Mouse (Mus musculus): ENCODE results near the gene Kifap3. TPM values are rescaled to one million over a fixed set of nuclear protein-coding genes. Genes with fewer than 3 reads are reported as not detected.
"Not testable (repeated sequence)": the region's sequence is repeated elsewhere in the genome, so short reads cannot be mapped to it uniquely, and the experiment has no call there.

The Kifap3 gene
- 63.0 and 96.7 TPM in 2 replicates for polyA plus RNA-seq (2012; rRNA removed)

DNA sequence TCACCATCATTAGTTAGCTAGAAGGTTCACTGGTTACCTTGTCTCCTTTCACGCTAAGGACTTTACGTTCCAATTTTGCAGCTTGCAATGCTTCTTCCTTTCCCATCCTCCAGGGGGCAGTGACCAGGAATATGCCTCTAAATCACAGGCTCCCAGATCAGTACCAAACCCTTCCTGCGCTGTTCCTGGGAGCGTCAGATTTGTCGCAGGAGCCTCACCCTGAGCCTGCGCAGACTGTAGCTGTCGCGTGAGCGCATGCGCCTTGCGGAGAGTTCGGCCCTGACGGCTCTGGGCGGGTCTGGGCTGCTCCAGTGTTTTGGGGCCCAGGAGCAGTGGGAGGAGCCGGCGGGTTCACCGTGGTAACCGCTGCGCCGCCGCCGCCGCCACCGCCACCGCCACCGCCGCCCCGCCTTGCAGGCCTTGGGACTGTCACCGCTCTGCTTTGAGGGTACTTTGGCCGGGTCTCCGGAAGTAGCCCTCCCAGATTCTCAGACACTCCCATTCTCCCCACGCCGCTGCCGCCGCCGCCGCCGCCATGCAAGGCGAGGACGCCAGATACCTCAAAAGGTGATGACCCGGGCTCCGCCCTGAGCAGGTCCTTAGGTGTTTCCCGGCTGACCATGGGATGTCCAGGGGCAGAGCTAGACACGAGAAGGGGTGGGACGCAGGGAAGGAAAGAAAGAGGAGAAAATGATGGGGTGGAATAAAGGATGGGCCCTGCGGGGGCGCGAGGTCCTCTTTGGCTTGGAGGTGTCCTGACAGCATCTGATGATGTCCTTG, at the start of gene Kifap3:
Gene Kifap3, plus strand, starts transcription at position 248 of the 780 bp plus-strand sequence.
- DNase-seq (ENCODE audit: low read depth), result peak; percentile 100
- TF ChIP-seq CTCF (IDR thresholded peaks at IDR 0.05; ENCODE audit: borderline replicate concordance, extremely low read depth, insufficient read depth, insufficient read length), result peak; percentile 83
- TF ChIP-seq POLR2A (IDR thresholded peaks at IDR 0.05; ENCODE audit: borderline replicate concordance, extremely low read depth, insufficient read depth, insufficient read length, poor library complexity, severe bottlenecking), result 0 out of 2 replicates have a peak, but pooled peaks have one; percentile 34

DNA sequence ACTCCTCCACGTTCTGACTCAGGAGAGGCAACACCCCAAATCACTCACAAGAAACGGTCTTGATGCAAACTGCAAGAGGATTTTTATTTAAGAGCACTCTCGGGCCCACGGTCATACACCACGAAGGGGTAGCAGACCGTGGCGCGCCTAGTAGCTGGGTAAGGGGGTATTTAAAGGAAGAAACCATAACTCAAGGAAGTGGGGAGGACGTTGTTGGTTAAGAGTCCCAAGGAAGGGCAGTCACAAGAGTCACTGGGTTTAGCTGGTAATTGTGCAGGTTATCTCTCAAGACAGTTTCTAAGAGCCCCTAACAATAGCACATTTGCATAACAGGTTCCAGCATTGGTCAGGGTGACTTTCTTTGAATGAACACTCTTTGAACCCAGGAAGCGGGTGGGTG, 48.2 kb upstream of the Kifap3 start:
- DNase-seq (ENCODE audit: low read depth), result not testable (repeated sequence)

DNA sequence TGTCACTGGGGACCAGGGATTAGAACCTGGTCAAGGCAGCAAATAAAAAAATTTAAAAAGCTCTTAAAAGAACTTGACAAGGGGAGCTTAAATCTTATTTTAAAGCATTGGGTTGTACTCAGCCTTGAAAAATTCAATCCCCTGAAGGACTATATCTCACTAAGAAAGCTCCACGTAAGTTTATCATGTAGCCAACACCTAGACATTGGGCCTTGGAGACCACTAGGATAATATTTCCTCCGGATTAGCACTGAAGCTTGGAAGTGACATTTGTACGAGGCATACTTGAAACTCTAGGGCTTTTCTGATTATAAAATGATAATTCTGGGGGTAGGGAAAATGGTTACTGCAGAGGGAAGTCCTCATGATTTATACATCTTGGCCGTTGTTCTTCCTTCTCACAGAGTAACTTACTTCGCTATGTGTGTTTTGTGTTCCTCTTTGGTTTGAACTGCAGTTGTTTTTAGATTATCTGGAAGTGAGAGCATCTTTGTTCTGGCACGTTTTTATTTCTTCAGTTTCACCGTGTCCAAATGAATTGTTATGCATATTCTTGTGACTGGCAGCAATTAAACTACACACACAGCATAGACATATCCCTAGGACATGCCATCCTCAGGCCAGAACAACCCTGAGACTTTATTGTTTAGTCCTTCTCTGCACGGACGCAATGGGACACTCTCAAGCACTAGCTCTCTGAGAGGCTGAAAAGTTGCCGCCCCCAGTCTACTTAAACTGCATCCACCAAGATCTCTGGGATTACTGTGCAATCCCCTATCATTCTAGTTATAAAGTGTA, 42.7 kb upstream of the Kifap3 start:
- TF ChIP-seq CTCF (IDR thresholded peaks at IDR 0.05; ENCODE audit: borderline replicate concordance, extremely low read depth, insufficient read depth, insufficient read length), result no peak
- no peak for TF ChIP-seq POLR2A (IDR thresholded peaks at IDR 0.05; ENCODE audit: borderline replicate concordance, extremely low read depth, insufficient read depth, insufficient read length, poor library complexity, severe bottlenecking)
- DNase-seq (ENCODE audit: low read depth), result no peak

- DNase-seq (ENCODE audit: low read depth), result no peak
- no peak for TF ChIP-seq POLR2A (IDR thresholded peaks at IDR 0.05; ENCODE audit: borderline replicate concordance, extremely low read depth, insufficient read depth, insufficient read length, poor library complexity, severe bottlenecking)
- TF ChIP-seq CTCF (IDR thresholded peaks at IDR 0.05; ENCODE audit: borderline replicate concordance, extremely low read depth, insufficient read depth, insufficient read length), result no peak
These were observed 42.2 kb upstream of the Kifap3 start for GRCm38 (mm10) chr1:163737239-163737533.

- DNase-seq (ENCODE audit: low read depth), result peak; percentile 64
- TF ChIP-seq CTCF (IDR thresholded peaks at IDR 0.05; ENCODE audit: borderline replicate concordance, extremely low read depth, insufficient read depth, insufficient read length) (no peak), POLR2A (IDR thresholded peaks at IDR 0.05; ENCODE audit: borderline replicate concordance, extremely low read depth, insufficient read depth, insufficient read length, poor library complexity, severe bottlenecking) (no peak)
These were observed 27.9 kb upstream of the Kifap3 start for GRCm38 (mm10) chr1:163751360-163751992.

DNA sequence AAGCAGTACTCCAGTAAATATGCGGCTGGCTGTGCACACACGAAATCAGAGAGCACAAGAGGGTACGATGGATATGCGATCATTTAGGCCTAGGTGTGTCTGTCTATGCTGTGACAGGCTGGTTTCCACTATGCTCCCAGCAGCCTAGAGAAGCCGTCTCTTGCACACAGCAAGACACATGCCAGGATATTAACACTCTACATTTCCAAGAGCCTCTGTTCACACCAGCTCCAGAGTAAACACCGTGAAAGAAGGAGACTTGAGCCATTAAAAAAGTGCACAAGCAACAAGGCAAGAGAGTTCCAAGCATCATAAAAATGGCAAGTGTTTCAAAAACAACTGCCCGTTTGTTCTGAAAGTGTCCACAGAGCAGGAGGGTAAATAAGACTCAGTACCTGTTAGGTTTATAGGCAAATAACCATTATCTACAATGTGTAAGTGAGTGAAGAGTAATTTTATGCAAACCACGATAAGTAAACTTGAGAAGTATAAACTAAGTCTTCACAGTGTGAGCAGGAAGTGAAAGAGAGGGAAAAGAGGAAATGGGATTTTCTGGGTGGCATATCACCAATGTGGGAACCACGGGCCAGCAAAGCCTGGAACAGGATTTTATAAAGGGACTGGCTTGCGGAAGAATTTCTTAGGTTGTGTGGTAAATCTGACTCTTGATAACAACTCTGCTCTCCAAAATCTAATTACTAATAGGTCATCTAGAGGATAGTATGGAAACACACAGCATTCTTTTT, 21.7 kb upstream of the Kifap3 start:
- TF ChIP-seq POLR2A (IDR thresholded peaks at IDR 0.05; ENCODE audit: borderline replicate concordance, extremely low read depth, insufficient read depth, insufficient read length, poor library complexity, severe bottlenecking) (no peak), CTCF (IDR thresholded peaks at IDR 0.05; ENCODE audit: borderline replicate concordance, extremely low read depth, insufficient read depth, insufficient read length) (no peak)
- no peak for DNase-seq (ENCODE audit: low read depth)

DNA sequence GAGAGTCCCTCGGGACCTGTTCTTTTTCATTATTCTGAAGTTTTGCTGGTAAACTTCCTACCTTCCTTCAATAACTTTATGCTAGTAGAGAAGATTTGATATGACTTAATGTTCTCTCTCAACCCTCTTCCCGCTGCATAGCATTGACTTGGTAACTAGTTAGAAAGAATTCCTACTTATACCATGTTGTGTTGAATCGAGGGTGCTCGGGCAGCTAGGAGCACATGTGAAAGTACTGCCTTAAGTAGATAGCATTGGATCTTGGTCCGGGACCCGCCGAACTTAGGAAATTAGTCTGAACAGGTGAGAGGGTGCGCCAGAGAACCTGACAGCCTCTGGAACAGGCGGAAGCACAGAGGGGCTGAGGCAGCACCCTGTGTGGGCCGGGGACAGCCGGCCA, 4.2 kb downstream of the Kifap3 start:
- DNase-seq (ENCODE audit: low read depth), result not testable (repeated sequence)

DNA sequence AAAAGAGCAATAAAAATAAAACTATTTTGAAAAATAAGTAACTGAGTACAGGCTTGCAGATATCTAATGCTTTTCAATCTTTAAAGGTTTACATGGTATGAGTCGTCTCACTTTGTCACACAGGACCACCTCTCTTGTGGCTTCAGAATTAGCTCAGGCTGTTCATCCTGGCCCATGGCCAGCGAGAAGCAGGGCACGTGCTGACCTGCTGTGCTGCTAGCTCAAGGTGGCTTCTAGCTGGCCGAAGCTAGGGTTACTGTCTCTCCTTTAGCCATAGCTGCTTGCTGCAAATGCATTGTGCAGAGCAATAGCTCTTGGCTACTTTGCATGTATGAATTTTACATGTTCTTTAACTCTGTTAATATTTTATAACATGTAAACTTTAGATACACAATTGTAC, 42.0 kb downstream of the Kifap3 start:
- DNase-seq (ENCODE audit: low read depth), result no peak
- TF ChIP-seq POLR2A (IDR thresholded peaks at IDR 0.05; ENCODE audit: borderline replicate concordance, extremely low read depth, insufficient read depth, insufficient read length, poor library complexity, severe bottlenecking), result no peak
- no peak for TF ChIP-seq CTCF (IDR thresholded peaks at IDR 0.05; ENCODE audit: borderline replicate concordance, extremely low read depth, insufficient read depth, insufficient read length)

GRCm38 (mm10) chr1:163829482-163829881, 50.1 kb downstream of the Kifap3 start:
- DNase-seq (ENCODE audit: low read depth), result no peak
- no peak for TF ChIP-seq CTCF (IDR thresholded peaks at IDR 0.05; ENCODE audit: borderline replicate concordance, extremely low read depth, insufficient read depth, insufficient read length)
- no peak for TF ChIP-seq POLR2A (IDR thresholded peaks at IDR 0.05; ENCODE audit: borderline replicate concordance, extremely low read depth, insufficient read depth, insufficient read length, poor library complexity, severe bottlenecking)

GRCm38 (mm10) chr1:163834066-163834465, 54.7 kb downstream of the Kifap3 start:
- no peak for TF ChIP-seq POLR2A (IDR thresholded peaks at IDR 0.05; ENCODE audit: borderline replicate concordance, extremely low read depth, insufficient read depth, insufficient read length, poor library complexity, severe bottlenecking)
- 0 out of 2 replicates have a peak, but pooled peaks have one; percentile 8 for TF ChIP-seq CTCF (IDR thresholded peaks at IDR 0.05; ENCODE audit: borderline replicate concordance, extremely low read depth, insufficient read depth, insufficient read length)

DNA sequence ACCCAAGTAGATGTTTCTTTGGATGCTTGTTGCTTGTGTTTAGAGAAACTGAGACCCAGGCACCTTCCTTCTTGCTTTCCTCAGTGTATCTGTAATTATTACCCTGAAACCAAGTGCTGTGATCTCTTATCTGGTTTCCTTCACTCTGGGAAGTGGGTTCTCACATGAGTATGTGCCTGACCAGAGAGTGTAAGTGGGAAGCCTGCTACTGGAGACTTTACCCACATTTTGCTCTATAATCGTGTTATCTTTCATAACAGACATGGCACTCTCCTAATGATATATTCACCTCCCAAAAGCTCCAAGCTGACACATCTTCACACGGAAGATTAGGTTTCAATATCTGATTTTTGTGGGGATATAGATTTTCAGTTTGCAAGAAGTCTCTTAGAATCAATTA, 55.7 kb downstream of the Kifap3 start:
- no peak for DNase-seq (ENCODE audit: low read depth)
- no peak for TF ChIP-seq POLR2A (IDR thresholded peaks at IDR 0.05; ENCODE audit: borderline replicate concordance, extremely low read depth, insufficient read depth, insufficient read length, poor library complexity, severe bottlenecking)
- no peak for TF ChIP-seq CTCF (IDR thresholded peaks at IDR 0.05; ENCODE audit: borderline replicate concordance, extremely low read depth, insufficient read depth, insufficient read length)

More at GRCm38 (mm10) chr1:163834066-163834465, 54.7 kb downstream of the Kifap3 start:
- DNase-seq (ENCODE audit: low read depth), result peak; percentile 43

DNA sequence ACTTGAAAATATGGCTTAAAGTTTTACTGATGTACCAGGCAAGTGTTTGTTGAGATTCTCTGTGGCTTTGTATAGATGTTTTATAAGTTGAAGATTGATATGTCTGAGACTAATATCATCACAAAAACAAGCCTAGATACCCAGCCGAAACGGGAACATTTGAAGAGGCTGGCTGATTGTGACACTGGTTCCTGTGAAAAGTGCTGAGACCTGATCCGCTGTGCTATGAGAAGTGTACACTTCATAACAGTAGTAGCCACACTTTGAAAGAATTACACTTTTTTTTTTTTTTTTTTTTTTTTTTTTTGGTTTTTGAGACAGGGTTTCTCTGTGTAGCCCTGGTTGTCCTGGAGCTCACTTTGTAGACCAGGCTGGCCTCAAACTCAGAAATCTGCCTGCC, 59.1 kb downstream of the Kifap3 start:
- not testable (repeated sequence) for DNase-seq (ENCODE audit: low read depth)

Data from brain, embryonic 14.5 days (tissue).